Mouse (Mus musculus): ENCODE data around the gene Ccno. TPM values are rescaled to one million over a fixed set of nuclear protein-coding genes. Genes with fewer than 3 reads are reported as not detected.

Gene Ccno
- not detected for polyA plus RNA-seq (2017; shearing (Covaris generic))

DNA sequence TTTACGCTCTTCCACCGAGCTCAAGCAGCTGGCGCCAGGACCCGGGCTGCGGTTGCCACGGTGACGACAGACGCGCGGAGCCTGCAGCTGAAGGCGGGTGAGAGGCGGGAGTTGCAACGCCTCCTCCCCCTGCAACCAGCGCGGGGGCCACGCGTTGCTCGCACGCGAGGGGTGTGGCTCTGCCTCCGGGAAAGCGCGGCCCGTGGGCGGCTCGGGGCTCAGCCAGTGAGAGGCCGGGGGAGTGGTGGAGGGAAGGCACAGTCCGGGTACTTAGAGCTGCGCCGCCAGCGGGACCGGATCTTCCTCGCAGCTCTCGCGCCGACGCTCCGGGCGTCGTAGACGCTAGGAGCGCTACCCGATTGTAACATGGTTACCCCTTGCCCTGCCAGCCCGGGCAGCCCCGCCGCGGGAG is at the start of gene Ccno:
TSS of gene Ccno (plus strand) at position 271 of the 412 bp plus-strand sequence.

DNA sequence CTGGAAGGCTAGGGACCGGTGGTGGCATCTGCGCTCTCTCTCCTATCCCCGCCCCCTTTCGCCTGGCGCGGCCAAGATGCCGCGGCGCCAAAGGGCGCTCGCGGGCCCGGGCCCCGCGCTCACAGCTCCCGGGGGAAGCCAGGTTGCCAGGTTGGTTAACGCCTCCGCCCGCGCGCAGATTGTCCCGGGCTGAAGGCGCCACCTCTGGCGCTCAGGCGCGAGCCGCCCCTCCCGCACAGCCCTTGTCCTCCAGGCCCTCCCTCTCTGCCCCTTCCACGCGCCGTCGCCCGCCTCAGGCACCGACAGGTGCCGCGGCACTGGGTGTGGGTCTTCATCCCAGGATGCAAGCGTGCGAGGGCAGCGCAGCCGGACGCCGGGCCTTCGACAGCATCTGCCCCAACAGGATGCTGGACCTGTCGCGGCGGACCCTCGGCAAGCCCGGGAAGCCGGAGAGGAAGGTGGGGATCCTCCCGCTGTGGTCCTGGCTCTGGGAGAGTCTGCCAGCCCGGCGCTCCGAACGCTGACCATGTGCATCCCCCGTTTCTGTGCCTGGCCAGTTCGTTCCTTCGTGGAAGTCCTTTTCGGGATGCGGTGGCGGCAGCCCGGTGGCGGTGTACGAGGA is 6.0 kb downstream of the Ccno start, which contains the start of gene Mcidas:
TSS of gene Mcidas (plus strand) at position 315 of the 622 bp plus-strand sequence.

DNA sequence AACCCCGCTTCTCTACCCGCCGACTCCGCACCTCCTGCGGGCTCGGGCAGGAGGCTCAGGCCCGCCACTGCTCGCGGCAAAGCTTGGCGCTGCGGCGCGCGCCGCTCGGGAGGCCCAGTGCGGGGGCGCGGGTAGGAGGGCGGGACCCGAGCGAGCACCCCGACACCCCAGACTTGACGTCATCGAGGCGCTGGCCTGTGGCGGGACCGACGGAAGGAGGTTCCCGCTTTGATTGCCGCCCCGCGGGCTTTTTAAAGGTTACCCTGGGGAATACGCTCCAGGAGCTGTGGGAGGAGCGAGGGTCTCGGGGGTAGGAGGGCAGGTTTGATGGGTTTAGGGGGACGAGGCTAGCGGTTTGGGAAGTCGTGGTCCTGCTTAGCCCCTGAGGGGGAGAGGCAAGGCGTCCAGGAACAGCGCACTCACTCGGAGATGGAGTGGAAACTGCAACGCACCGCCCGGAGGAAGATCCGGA is 47.4 kb downstream of the Ccno start, which contains the start of gene Cdc20b:
TSS of gene Cdc20b (plus strand) at position 162 of the 472 bp plus-strand sequence.

Other genes starting within 250 kb of the Ccno start
- 1 to 10 TPM in 1 of 2 experiments, under 1 TPM in 1; 0.87 to 1.1 TPM for gene Plpp1, start 187.0 kb upstream of the Ccno start, polyA plus RNA-seq (2017; shearing (Covaris generic))
- gene Mtrex, start 60.4 kb upstream of the Ccno start, polyA plus RNA-seq (2017; shearing (Covaris generic)), result 10 to 100 TPM; 69.2 to 73.0 TPM
- 10 to 100 TPM; 23.7 to 23.9 TPM for gene Dhx29, start 60.3 kb upstream of the Ccno start, polyA plus RNA-seq (2017; shearing (Covaris generic))
- under 1 TPM in 1 of 2 experiments, not detected in 1; 0.31 TPM for gene Mcidas, start 6.0 kb downstream of the Ccno start, polyA plus RNA-seq (2017; shearing (Covaris generic))
- not detected for gene Cdc20b, start 47.3 kb downstream of the Ccno start, polyA plus RNA-seq (2017; shearing (Covaris generic))
- not detected for gene Gpx8, start 58.6 kb downstream of the Ccno start, polyA plus RNA-seq (2017; shearing (Covaris generic))
- 10 to 100 TPM in 1 of 2 experiments, 1 to 10 TPM in 1; 3.0 to 20.1 TPM for gene Gzma, start 113.2 kb downstream of the Ccno start, polyA plus RNA-seq (2017; shearing (Covaris generic))
- under 1 TPM in 1 of 2 experiments, not detected in 1; 0.35 TPM for gene Esm1, start 221.9 kb downstream of the Ccno start, polyA plus RNA-seq (2017; shearing (Covaris generic))
- 1 to 10 TPM; 2.0 to 3.3 TPM for gene Gzmk, start 238.1 kb downstream of the Ccno start, polyA plus RNA-seq (2017; shearing (Covaris generic))

Measured in activated CD4-positive, CD25-positive, alpha-beta regulatory T cell (primary cell).